ENCODE assay signal across 20 mouse cellular contexts in genomic region chr2:72407341-72408092, GRCm38 (mm10).
DNase-seq lines count a peak whose midpoint lies in the region; ATAC-seq and TF ChIP-seq lines count a peak whose summit lies in the region.
"Had no signal": no experiment of that assay in that cellular context is flagged by ENCODE, and none has a peak within 500 bp of the region (broad histone marks: within the 10 kb centered on the region; RNA-seq: fewer than 3 reads in every experiment).

No protein-coding gene starts in this region.

- no peak for ATAC-seq in forebrain, embryonic 15.5 days (replicated peaks)
- no peak for ATAC-seq in forebrain, embryonic 12.5 days (ENCODE audit: low FRiP score)
- ATAC-seq in midbrain, postnatal 0 days (ENCODE audit: low FRiP score) = no peak
- ATAC-seq: inflammation-experienced regulatory T-cells, adult 6 months had no signal

- no peak for TF ChIP-seq CTCF in midbrain, postnatal 0 days (IDR thresholded peaks at IDR 0.05)

- H3K9ac ChIP-seq in forebrain, embryonic 15.5 days (replicated peaks) = no peak overlapping the region
- H3K9ac ChIP-seq in forebrain, embryonic 12.5 days = no peak overlapping the region
- H3K9ac ChIP-seq in midbrain, postnatal 0 days (replicated peaks; ENCODE audit: low read length, poor library complexity, severe bottlenecking) = no peak overlapping the region
- H3K9ac ChIP-seq: heart, embryonic 15.5 days; liver, postnatal 0 days had no signal

- no peak overlapping the region for H3K4me2 ChIP-seq in forebrain, embryonic 15.5 days (replicated peaks)
- H3K4me2 ChIP-seq in forebrain, embryonic 12.5 days = no peak overlapping the region
- no peak overlapping the region for H3K4me2 ChIP-seq in midbrain, postnatal 0 days (ENCODE audit: low read depth, low read length, poor library complexity, severe bottlenecking)
- H3K4me2 ChIP-seq: heart, embryonic 15.5 days had no signal

- H3K27me3 ChIP-seq in forebrain, embryonic 15.5 days = no peaks in the 10 kb centered on the region
- H3K27me3 ChIP-seq in forebrain, embryonic 12.5 days = peaks cover 13% of the 10 kb centered on the region
- H3K27me3 ChIP-seq in midbrain, embryonic 10.5 days (ENCODE audit: low read depth, poor library complexity, severe bottlenecking) = no peaks in the 10 kb centered on the region
- no peaks in the 10 kb centered on the region for H3K27me3 ChIP-seq in midbrain, postnatal 0 days (ENCODE audit: insufficient read depth, low read length)
- H3K27me3 ChIP-seq in limb, embryonic 10.5 days (ENCODE audit: low read depth, poor library complexity, severe bottlenecking) = no peaks in the 10 kb centered on the region
- H3K27me3 ChIP-seq: CH12.LX; heart, embryonic 15.5 days had no signal

- H3K9me3 ChIP-seq in forebrain, embryonic 15.5 days = no peaks in the 10 kb centered on the region
- H3K9me3 ChIP-seq in forebrain, embryonic 12.5 days = no peaks in the 10 kb centered on the region
- no peaks in the 10 kb centered on the region for H3K9me3 ChIP-seq in midbrain, embryonic 10.5 days (replicated peaks)
- no peaks in the 10 kb centered on the region for H3K9me3 ChIP-seq in midbrain, postnatal 0 days (ENCODE audit: low read length)
- no peaks in the 10 kb centered on the region for H3K9me3 ChIP-seq in limb, embryonic 10.5 days (replicated peaks)
- H3K9me3 ChIP-seq: heart, embryonic 15.5 days; hindbrain, embryonic 10.5 days had no signal

- WGBS in forebrain, embryonic 15.5 days = 45% methylated on average over 17 of the region's 17 CpGs
- WGBS in forebrain, embryonic 12.5 days = 50% methylated on average over 17 of the region's 17 CpGs
- WGBS in midbrain, embryonic 10.5 days = 67% methylated on average over 17 of the region's 17 CpGs
- WGBS in midbrain, postnatal 0 days = 36% methylated on average over 17 of the region's 17 CpGs
- WGBS in limb, embryonic 10.5 days = 81% methylated on average over 17 of the region's 17 CpGs

- peaks cover 12% of the 10 kb centered on the region for H3K4me1 ChIP-seq in forebrain, embryonic 15.5 days
- peaks cover 16% of the 10 kb centered on the region for H3K4me1 ChIP-seq in forebrain, embryonic 12.5 days
- peaks cover 16% of the 10 kb centered on the region for H3K4me1 ChIP-seq in midbrain, embryonic 10.5 days
- no peaks in the 10 kb centered on the region for H3K4me1 ChIP-seq in midbrain, postnatal 0 days (ENCODE audit: insufficient read depth, low read length)
- H3K4me1 ChIP-seq in limb, embryonic 10.5 days = peaks cover 22% of the 10 kb centered on the region
- H3K4me1 ChIP-seq: heart, embryonic 15.5 days had no signal

- H3K36me3 ChIP-seq in forebrain, embryonic 15.5 days = no peaks in the 10 kb centered on the region
- no peaks in the 10 kb centered on the region for H3K36me3 ChIP-seq in forebrain, embryonic 12.5 days (replicated peaks)
- no peaks in the 10 kb centered on the region for H3K36me3 ChIP-seq in midbrain, embryonic 10.5 days
- no peaks in the 10 kb centered on the region for H3K36me3 ChIP-seq in midbrain, postnatal 0 days (ENCODE audit: insufficient read depth, low read length)
- no peaks in the 10 kb centered on the region for H3K36me3 ChIP-seq in limb, embryonic 10.5 days
- H3K36me3 ChIP-seq: hindbrain, embryonic 10.5 days had no signal

- H3K27ac ChIP-seq in forebrain, embryonic 15.5 days (replicated peaks) = 0 out of 2 replicates have a peak overlapping the region, but pooled peaks have one; percentile 12
- no peak overlapping the region for H3K27ac ChIP-seq in forebrain, embryonic 12.5 days
- H3K27ac ChIP-seq in midbrain, embryonic 10.5 days (replicated peaks) = 0 out of 2 replicates have a peak overlapping the region, but pooled peaks have one; percentile 49
- H3K27ac ChIP-seq in midbrain, postnatal 0 days (ENCODE audit: low read depth, low read length) = no peak overlapping the region
- H3K27ac ChIP-seq in limb, embryonic 10.5 days = 0 out of 2 replicates have a peak overlapping the region, but pooled peaks have one; percentile 14
- H3K27ac ChIP-seq: gastrocnemius, adult 2 months; heart, adult 2 months; heart, embryonic 15.5 days; hindbrain, embryonic 10.5 days had no signal

- DNase-seq in midbrain, embryonic 10.5 days (ENCODE audit: low spot score) = no peak
- DNase-seq in midbrain, postnatal 0 days (ENCODE audit: low spot score) = no peak
- DNase-seq in Muller cell, postnatal 12 days (ENCODE audit: inconsistent ontology term) = peak; percentile 11
- no peak for DNase-seq in limb, embryonic 10.5 days (ENCODE audit: low spot score)
- DNase-seq in frontal cortex, postnatal 25 days (ENCODE audit: low spot score in 2 of 2) = no peak
- DNase-seq: adrenal gland, adult 8-10 months; cerebellum, adult 11 months; cerebellum, postnatal 25 days; gastrocnemius, adult 2 months; heart, adult 2 months; kidney, adult 8-10 months; kidney, postnatal 36 days; liver; liver, postnatal 0 days had no signal

- H3K4me3 ChIP-seq in forebrain, embryonic 15.5 days = no peak overlapping the region
- no peak overlapping the region for H3K4me3 ChIP-seq in forebrain, embryonic 12.5 days (replicated peaks)
- H3K4me3 ChIP-seq in midbrain, embryonic 10.5 days = no peak overlapping the region
- no peak overlapping the region for H3K4me3 ChIP-seq in midbrain, postnatal 0 days (ENCODE audit: low read depth, low read length)
- H3K4me3 ChIP-seq in limb, embryonic 10.5 days = no peak overlapping the region
- H3K4me3 ChIP-seq: gastrocnemius, adult 2 months; heart, adult 2 months; heart, embryonic 15.5 days; hindbrain, embryonic 10.5 days had no signal

Comparison
In these comparisons a context has a peak if more than half of its experiments do, and no peak if none do; other contexts are left out.
1. H3K27ac ChIP-seq: peak in forebrain, embryonic 15.5 days (single experiment), midbrain, embryonic 10.5 days (single experiment) and limb, embryonic 10.5 days (single experiment); none in forebrain, embryonic 12.5 days (single experiment) and midbrain, postnatal 0 days (single experiment).